Mouse (Mus musculus) limb, embryonic 13.5 days (tissue): ENCODE results near the gene Atp1a1. TPM values are rescaled to one million over a fixed set of nuclear protein-coding genes. Genes with fewer than 3 reads are reported as not detected.
A peak's percentile ranks its signal among the peaks of the same experiment; 100 is the strongest.

Source experiments
- ATAC-seq: fragments of 200-750 bp; cut with Nextera tagmentation; 2 replicates; pipeline ENCODE4 v1.8.0; 2017; ENCODE audit warnings: low read depth, moderate number of reproducible peaks, moderate TSS enrichment; ENCODE audit not compliant: low FRiP score
- H3K27ac ChIP-seq: fragments of 300-500 bp; sonication (generic); 2 replicates; pipeline ENCODE4 v1.5.1; 2015; ENCODE audit warnings: inconsistent platforms, mild to moderate bottlenecking, moderate library complexity
- H3K27me3 ChIP-seq: fragments of 300-500 bp; sonication (generic); 2 replicates; pipeline ENCODE4 v1.6.1; 2015; ENCODE audit warnings: mild to moderate bottlenecking, inconsistent platforms
- H3K36me3 ChIP-seq: fragments of 300-500 bp; sonication (generic); 2 replicates; pipeline ENCODE4 v1.6.1; 2015; ENCODE audit warnings: inconsistent platforms, mild to moderate bottlenecking, moderate library complexity
- H3K4me1 ChIP-seq: fragments of 300-500 bp; sonication (generic); 2 replicates; pipeline ENCODE4 v1.6.1; 2015; ENCODE audit warnings: inconsistent platforms
- H3K4me2 ChIP-seq: fragments of 300-500 bp; sonication (generic); replicated peaks from 2 replicates; pipeline ENCODE4 v1.6.1; 2015; ENCODE audit warnings: inconsistent platforms, mild to moderate bottlenecking, moderate library complexity
- H3K4me3 ChIP-seq: fragments of 300-500 bp; sonication (generic); 2 replicates; pipeline ENCODE4 v1.5.1; 2015; ENCODE audit warnings: moderate library complexity, mild to moderate bottlenecking, inconsistent platforms
- H3K9ac ChIP-seq: fragments of 300-500 bp; sonication (generic); 2 replicates; pipeline ENCODE4 v1.6.1; 2015; ENCODE audit warnings: mild to moderate bottlenecking, inconsistent platforms
- H3K9me3 ChIP-seq: fragments of 300-500 bp; sonication (generic); 2 replicates; pipeline ENCODE4 v1.6.1; 2016; ENCODE audit warnings: inconsistent platforms
- WGBS: fragments of 180-500 bp; shearing (Covaris S2); methylation state at CpG from one replicate; pipeline ENCODE4 v1.1.7; 2015; 5-methylcytosine and 5-hydroxymethylcytosine counted together
- polyA plus RNA-seq: library from polyadenylated mRNA; unstranded; fragments of >200 nt; fragmentation: Nextera tagmentation; extraction: Ambion mirVana; gene quantifications from 2 replicates; pipeline ENCODE4 v1.2.1, GENCODE M21; 2015

Atp1a1 gene
- polyA plus RNA-seq, 1 experiment from 2014 or later, result 63.5 TPM

GRCm38 (mm10) chr3:101636086-101636485, 31.6 kb upstream of the Atp1a1 start:
- 47% methylated on average over 2 of the region's 2 CpGs for WGBS

GRCm38 (mm10) chr3:101634141-101634900, 29.8 kb upstream of the Atp1a1 start:
- ATAC-seq, result no peak
- Histone ChIP-seq H3K36me3 (no peaks in the 10 kb centered on the region), H3K4me3 (no peak overlapping the region), H3K9ac (no peak overlapping the region), H3K4me2 (no peak overlapping the region), H3K9me3 (no peaks in the 10 kb centered on the region), H3K4me1 (peaks cover 5% of the 10 kb centered on the region; the same call in 1 of the 2 replicates), H3K27me3 (no peaks in the 10 kb centered on the region), H3K27ac (no peak overlapping the region)
- 76% methylated on average over 9 of the region's 9 CpGs for WGBS

More at GRCm38 (mm10) chr3:101636086-101636485, 31.6 kb upstream of the Atp1a1 start:
- H3K9ac ChIP-seq, result no peak overlapping the region
- H3K36me3 ChIP-seq, result no peaks in the 10 kb centered on the region
- ATAC-seq, result no peak
- no peak overlapping the region for H3K4me2 ChIP-seq
- no peak overlapping the region for H3K27ac ChIP-seq
- no peak overlapping the region for H3K4me3 ChIP-seq
- peaks cover 5% of the 10 kb centered on the region; the same call in 1 of the 2 replicates for H3K4me1 ChIP-seq
- H3K27me3 ChIP-seq, result no peaks in the 10 kb centered on the region
- no peaks in the 10 kb centered on the region for H3K9me3 ChIP-seq

- ATAC-seq, result no peak
- H3K4me3 ChIP-seq, result no peak overlapping the region
- no peaks in the 10 kb centered on the region for H3K27me3 ChIP-seq
- H3K9ac ChIP-seq, result no peak overlapping the region
- H3K36me3 ChIP-seq, result no peaks in the 10 kb centered on the region
- 70% methylated on average over 2 of the region's 2 CpGs for WGBS
- no peak overlapping the region for H3K27ac ChIP-seq
- H3K4me1 ChIP-seq, result no peaks in the 10 kb centered on the region
- H3K9me3 ChIP-seq, result 0 out of 2 replicates have a peak, but pooled peaks cover under 1% of the 10 kb centered on the region
- H3K4me2 ChIP-seq, result no peak overlapping the region
Observed at GRCm38 (mm10) chr3:101628255-101628654, 23.8 kb upstream of the Atp1a1 start.

- 89% methylated on average over 5 of the region's 5 CpGs for WGBS
- peaks cover 9% of the 10 kb centered on the region; the same call in 1 of the 2 replicates for H3K9me3 ChIP-seq
- ATAC-seq, result no peak
- H3K9ac ChIP-seq, result no peak overlapping the region
- no peak overlapping the region for H3K4me2 ChIP-seq
- no peaks in the 10 kb centered on the region for H3K36me3 ChIP-seq
- H3K4me3 ChIP-seq, result no peak overlapping the region
- H3K4me1 ChIP-seq, result no peaks in the 10 kb centered on the region
- no peak overlapping the region for H3K27ac ChIP-seq
- no peaks in the 10 kb centered on the region for H3K27me3 ChIP-seq
Observed at GRCm38 (mm10) chr3:101624287-101624686, 19.8 kb upstream of the Atp1a1 start.

GRCm38 (mm10) chr3:101619017-101619416, 14.5 kb upstream of the Atp1a1 start:
- no peaks in the 10 kb centered on the region for H3K27me3 ChIP-seq
- no peak for ATAC-seq
- H3K27ac ChIP-seq, result no peak overlapping the region
- no peak overlapping the region for H3K4me3 ChIP-seq
- peaks cover 9% of the 10 kb centered on the region; the same call in 1 of the 2 replicates for H3K9me3 ChIP-seq
- H3K36me3 ChIP-seq, result no peaks in the 10 kb centered on the region
- no peak overlapping the region for H3K4me2 ChIP-seq
- no peak overlapping the region for H3K9ac ChIP-seq
- no peaks in the 10 kb centered on the region for H3K4me1 ChIP-seq
- WGBS, result 90% methylated on average over 4 of the region's 4 CpGs

- H3K4me3 ChIP-seq, result no peak overlapping the region
- H3K4me2 ChIP-seq, result no peak overlapping the region
- no peak overlapping the region for H3K27ac ChIP-seq
- no peak overlapping the region for H3K9ac ChIP-seq
- H3K36me3 ChIP-seq, result no peaks in the 10 kb centered on the region
- no peak for ATAC-seq
- 82% methylated on average over 4 of the region's 4 CpGs for WGBS
- peaks cover 9% of the 10 kb centered on the region; the same call in 1 of the 2 replicates for H3K9me3 ChIP-seq
- H3K4me1 ChIP-seq, result no peaks in the 10 kb centered on the region
- no peaks in the 10 kb centered on the region for H3K27me3 ChIP-seq
Observed at GRCm38 (mm10) chr3:101618505-101618904, 14.0 kb upstream of the Atp1a1 start.

- no peak for ATAC-seq
- WGBS, result 85% methylated on average over 8 of the region's 8 CpGs
Observed at GRCm38 (mm10) chr3:101617451-101617850, 13.0 kb upstream of the Atp1a1 start.

GRCm38 (mm10) chr3:101617007-101617406, 12.5 kb upstream of the Atp1a1 start:
- Histone ChIP-seq H3K4me1 (peaks cover 11% of the 10 kb centered on the region), H3K9ac (no peak overlapping the region), H3K9me3 (0 out of 2 replicates have a peak, but pooled peaks cover 4% of the 10 kb centered on the region), H3K36me3 (no peaks in the 10 kb centered on the region), H3K4me3 (no peak overlapping the region), H3K27me3 (no peaks in the 10 kb centered on the region), H3K27ac (no peak overlapping the region), H3K4me2 (no peak overlapping the region)
- ATAC-seq, result no peak

More at GRCm38 (mm10) chr3:101617451-101617850, 13.0 kb upstream of the Atp1a1 start:
- H3K9me3 ChIP-seq, result 0 out of 2 replicates have a peak, but pooled peaks cover 4% of the 10 kb centered on the region
- no peak overlapping the region for H3K9ac ChIP-seq
- no peak overlapping the region for H3K4me2 ChIP-seq
- H3K4me1 ChIP-seq, result peaks cover 7% of the 10 kb centered on the region
- no peak overlapping the region for H3K4me3 ChIP-seq
- no peaks in the 10 kb centered on the region for H3K36me3 ChIP-seq
- H3K27ac ChIP-seq, result no peak overlapping the region
- H3K27me3 ChIP-seq, result no peaks in the 10 kb centered on the region

GRCm38 (mm10) chr3:101615856-101616255, 11.4 kb upstream of the Atp1a1 start:
- Histone ChIP-seq H3K9ac (no peak overlapping the region), H3K27me3 (no peaks in the 10 kb centered on the region), H3K27ac (no peak overlapping the region), H3K9me3 (0 out of 2 replicates have a peak, but pooled peaks cover 4% of the 10 kb centered on the region), H3K4me3 (no peak overlapping the region), H3K4me2 (no peak overlapping the region), H3K36me3 (no peaks in the 10 kb centered on the region), H3K4me1 (peaks cover 23% of the 10 kb centered on the region)
- no peak for ATAC-seq
- 82% methylated on average over 6 of the region's 6 CpGs for WGBS

- Histone ChIP-seq H3K9ac (no peak overlapping the region), H3K4me3 (no peak overlapping the region), H3K9me3 (no peaks in the 10 kb centered on the region), H3K27me3 (no peaks in the 10 kb centered on the region), H3K4me1 (peaks cover 29% of the 10 kb centered on the region), H3K27ac (peak overlapping the region; percentile 67), H3K4me2 (peak overlapping the region; percentile 31; the same call in 1 of the 2 replicates), H3K36me3 (no peaks in the 10 kb centered on the region)
- peak; percentile 76 for ATAC-seq
- WGBS, result 20% methylated on average over 10 of the region's 10 CpGs
Observed at GRCm38 (mm10) chr3:101611813-101612491, 7.5 kb upstream of the Atp1a1 start.

GRCm38 (mm10) chr3:101611012-101611812, 6.7 kb upstream of the Atp1a1 start:
- Histone ChIP-seq H3K4me3 (no peak overlapping the region), H3K9ac (no peak overlapping the region), H3K36me3 (no peaks in the 10 kb centered on the region), H3K27ac (peak overlapping the region; percentile 67; the same call in 1 of the 2 replicates), H3K9me3 (no peaks in the 10 kb centered on the region), H3K4me2 (peak overlapping the region; percentile 31), H3K27me3 (no peaks in the 10 kb centered on the region), H3K4me1 (peaks cover 32% of the 10 kb centered on the region)
- WGBS, result 44% methylated on average over 8 of the region's 8 CpGs
- ATAC-seq, result peak; percentile 53; the same call in 1 of the 2 replicates
